Mouse (Mus musculus): ENCODE data around the gene Esr1. TPM values are rescaled to one million over a fixed set of nuclear protein-coding genes. Genes with fewer than 3 reads are reported as not detected.

The Esr1 gene
- polyA plus RNA-seq, 2 experiments, result 0.79 to 1.1 TPM

DNA sequence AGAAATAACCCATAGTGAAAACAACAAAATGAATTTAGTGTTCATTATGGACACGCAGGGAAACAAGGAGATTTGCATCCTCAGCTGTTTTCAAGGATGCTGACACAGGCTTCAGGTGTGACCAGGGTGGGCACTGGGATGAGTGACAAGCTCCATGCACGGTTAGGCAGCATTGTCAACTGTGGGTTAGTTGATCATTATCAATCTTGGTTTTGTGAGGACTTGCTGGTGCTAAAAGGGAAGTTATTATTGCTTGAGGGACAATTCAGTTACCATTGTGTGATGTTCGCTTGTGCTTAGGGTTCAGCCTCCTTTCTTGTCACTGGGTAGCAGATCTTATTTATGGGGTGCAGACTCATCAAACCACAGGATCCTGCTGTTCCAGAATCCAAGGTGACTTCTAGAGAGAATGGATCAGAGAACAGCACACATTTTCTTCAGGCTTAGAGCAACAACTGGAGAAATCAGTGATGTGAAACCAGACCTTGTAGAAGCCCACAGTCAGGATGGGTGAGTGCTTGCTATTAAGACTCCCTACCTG lies 186.9 kb downstream of the Esr1 start:
- no peak for DNase-seq (ENCODE audit: low spot score)
- WGBS, result 69% methylated on average over 3 of the region's 3 CpGs
- H3K36me3 ChIP-seq (ENCODE audit: control insufficient read depth, insufficient read depth, low read length), result no peaks in the 10 kb centered on the region
- no peak overlapping the region for H3K4me2 ChIP-seq (replicated peaks; ENCODE audit: low read depth, low read length, severe bottlenecking)
- H3K27ac ChIP-seq (replicated peaks; ENCODE audit: low read depth, low read length), result no peak overlapping the region
- no peak overlapping the region for H3K9ac ChIP-seq (ENCODE audit: low read depth, low read length, severe bottlenecking)
- TF ChIP-seq POLR2A (IDR thresholded peaks at IDR 0.05; ENCODE audit: borderline replicate concordance, extremely low read depth, insufficient read depth, insufficient read length), result no peak
- no peak overlapping the region for H3K4me3 ChIP-seq (replicated peaks; ENCODE audit: low read length)
- H3K4me1 ChIP-seq (ENCODE audit: control insufficient read depth, insufficient read depth, low read length), result no peaks in the 10 kb centered on the region
- no peaks in the 10 kb centered on the region for H3K9me3 ChIP-seq (ENCODE audit: control insufficient read depth, low read length)
- H3K27me3 ChIP-seq (ENCODE audit: control insufficient read depth, insufficient read depth, low read length), result no peaks in the 10 kb centered on the region
- no peak for ATAC-seq (ENCODE audit: low FRiP score, low read depth)

DNA sequence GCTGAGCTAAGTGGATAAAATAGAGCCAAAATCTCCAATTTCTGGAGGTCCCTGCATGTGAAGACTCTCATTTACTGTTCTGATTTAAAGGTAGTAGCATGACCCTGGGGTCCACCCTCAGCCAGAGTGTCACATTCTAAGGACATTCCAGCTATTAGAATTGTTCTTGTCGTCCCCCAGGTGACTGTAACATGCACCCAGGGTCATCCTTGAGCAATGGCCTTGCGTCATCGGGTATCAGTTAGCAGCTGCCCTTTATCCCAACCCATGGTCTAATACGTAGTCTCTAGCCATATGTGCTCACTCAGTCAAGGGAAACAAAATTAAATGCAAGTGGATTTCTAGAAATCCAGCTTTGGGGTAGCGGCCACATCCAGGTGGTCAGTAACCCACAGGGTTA lies 213.0 kb downstream of the Esr1 start:
- DNase-seq (ENCODE audit: low spot score), result no peak
- Histone ChIP-seq H3K4me2 (replicated peaks; ENCODE audit: low read depth, low read length, severe bottlenecking) (no peak overlapping the region), H3K4me1 (ENCODE audit: control insufficient read depth, insufficient read depth, low read length) (no peaks in the 10 kb centered on the region), H3K27me3 (ENCODE audit: control insufficient read depth, insufficient read depth, low read length) (no peaks in the 10 kb centered on the region), H3K4me3 (replicated peaks; ENCODE audit: low read length) (no peak overlapping the region), H3K9me3 (ENCODE audit: control insufficient read depth, low read length) (no peaks in the 10 kb centered on the region), H3K36me3 (ENCODE audit: control insufficient read depth, insufficient read depth, low read length) (no peaks in the 10 kb centered on the region), H3K9ac (ENCODE audit: low read depth, low read length, severe bottlenecking) (no peak overlapping the region), H3K27ac (replicated peaks; ENCODE audit: low read depth, low read length) (no peak overlapping the region)
- 93% methylated on average over 5 of the region's 5 CpGs for WGBS
- no peak for ATAC-seq (ENCODE audit: low FRiP score, low read depth)
- no peak for TF ChIP-seq POLR2A (IDR thresholded peaks at IDR 0.05; ENCODE audit: borderline replicate concordance, extremely low read depth, insufficient read depth, insufficient read length)

DNA sequence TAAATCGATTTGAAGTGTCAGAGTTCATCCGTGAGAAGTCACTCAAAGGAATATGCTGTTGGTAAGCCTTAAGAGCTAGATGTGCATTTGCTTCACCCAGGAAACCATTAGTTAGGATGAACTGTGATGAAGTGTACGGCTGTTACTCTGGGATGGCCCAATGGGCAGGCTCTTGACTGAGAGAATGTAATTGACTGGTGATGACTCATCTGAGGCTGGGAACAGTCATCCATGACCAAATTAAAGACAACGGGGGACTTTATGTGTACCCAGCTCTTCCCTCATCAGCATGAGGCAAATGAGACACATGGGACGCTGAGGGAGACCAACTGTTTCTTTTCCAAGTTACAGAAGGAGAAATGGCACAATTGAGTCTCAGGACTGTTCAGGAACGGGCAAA lies 219.2 kb downstream of the Esr1 start:
- no peaks in the 10 kb centered on the region for H3K36me3 ChIP-seq (ENCODE audit: control insufficient read depth, insufficient read depth, low read length)
- H3K4me1 ChIP-seq (ENCODE audit: control insufficient read depth, insufficient read depth, low read length), result no peaks in the 10 kb centered on the region
- no peak overlapping the region for H3K9ac ChIP-seq (ENCODE audit: low read depth, low read length, severe bottlenecking)
- 76% methylated on average over 6 of the region's 6 CpGs for WGBS
- no peaks in the 10 kb centered on the region for H3K27me3 ChIP-seq (ENCODE audit: control insufficient read depth, insufficient read depth, low read length)
- no peak for DNase-seq (ENCODE audit: low spot score)
- no peak for TF ChIP-seq POLR2A (IDR thresholded peaks at IDR 0.05; ENCODE audit: borderline replicate concordance, extremely low read depth, insufficient read depth, insufficient read length)
- H3K4me3 ChIP-seq (replicated peaks; ENCODE audit: low read length), result no peak overlapping the region
- H3K4me2 ChIP-seq (replicated peaks; ENCODE audit: low read depth, low read length, severe bottlenecking), result no peak overlapping the region
- no peak overlapping the region for H3K27ac ChIP-seq (replicated peaks; ENCODE audit: low read depth, low read length)
- no peaks in the 10 kb centered on the region for H3K9me3 ChIP-seq (ENCODE audit: control insufficient read depth, low read length)
- no peak for ATAC-seq (ENCODE audit: low FRiP score, low read depth)

DNA sequence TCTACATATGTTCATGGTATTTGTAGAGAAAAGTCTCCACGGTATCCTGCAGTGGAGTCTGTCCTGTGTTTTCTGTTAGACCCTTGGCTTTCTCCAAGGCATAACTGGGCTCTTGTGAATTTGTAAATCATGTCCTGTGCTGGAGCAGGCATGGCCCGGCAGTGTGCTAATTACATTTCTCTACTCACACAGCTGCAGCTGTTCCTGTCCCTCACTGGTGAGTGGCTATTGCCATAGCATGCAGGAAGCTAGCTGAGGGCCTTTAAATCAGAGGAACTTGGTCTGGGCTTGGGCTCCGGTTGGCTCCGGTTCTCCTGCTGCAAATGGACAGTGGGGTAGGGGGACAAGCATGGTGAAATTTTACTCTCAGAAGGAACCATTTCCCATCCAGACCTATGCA lies 226.7 kb downstream of the Esr1 start:
- TF ChIP-seq POLR2A (IDR thresholded peaks at IDR 0.05; ENCODE audit: borderline replicate concordance, extremely low read depth, insufficient read depth, insufficient read length), result no peak
- Histone ChIP-seq H3K4me3 (replicated peaks; ENCODE audit: low read length) (no peak overlapping the region), H3K27me3 (ENCODE audit: control insufficient read depth, insufficient read depth, low read length) (no peaks in the 10 kb centered on the region), H3K4me1 (ENCODE audit: control insufficient read depth, insufficient read depth, low read length) (no peaks in the 10 kb centered on the region), H3K9me3 (ENCODE audit: control insufficient read depth, low read length) (no peaks in the 10 kb centered on the region), H3K27ac (replicated peaks; ENCODE audit: low read depth, low read length) (no peak overlapping the region), H3K9ac (ENCODE audit: low read depth, low read length, severe bottlenecking) (no peak overlapping the region), H3K36me3 (ENCODE audit: control insufficient read depth, insufficient read depth, low read length) (no peaks in the 10 kb centered on the region), H3K4me2 (replicated peaks; ENCODE audit: low read depth, low read length, severe bottlenecking) (no peak overlapping the region)
- no peak for ATAC-seq (ENCODE audit: low FRiP score, low read depth)
- 71% methylated on average over 4 of the region's 4 CpGs for WGBS
- DNase-seq (ENCODE audit: low spot score), result peak; percentile 16

DNA sequence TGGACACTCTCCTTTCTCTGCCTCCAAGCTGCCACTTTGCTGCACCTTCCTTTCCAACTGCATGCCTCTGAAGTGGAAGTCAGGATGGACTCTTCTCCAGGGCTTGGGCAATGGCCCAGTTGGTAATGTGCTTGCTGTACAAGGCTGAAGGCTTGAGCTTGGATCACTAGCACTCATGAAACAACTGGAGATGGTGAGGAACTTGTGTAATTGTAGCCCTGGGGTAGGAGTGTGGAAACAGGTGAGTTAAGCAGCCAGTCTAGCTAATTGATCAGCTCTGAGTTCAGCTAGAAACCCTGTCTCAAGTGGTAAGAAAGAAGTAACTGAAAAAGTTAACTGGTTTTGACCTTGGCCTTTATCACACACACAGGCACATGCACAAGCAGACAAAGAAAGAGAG lies 229.6 kb downstream of the Esr1 start:
- H3K36me3 ChIP-seq (ENCODE audit: control insufficient read depth, insufficient read depth, low read length), result no peaks in the 10 kb centered on the region
- no peaks in the 10 kb centered on the region for H3K4me1 ChIP-seq (ENCODE audit: control insufficient read depth, insufficient read depth, low read length)
- H3K4me3 ChIP-seq (replicated peaks; ENCODE audit: low read length), result no peak overlapping the region
- H3K9ac ChIP-seq (ENCODE audit: low read depth, low read length, severe bottlenecking), result no peak overlapping the region
- TF ChIP-seq POLR2A (IDR thresholded peaks at IDR 0.05; ENCODE audit: borderline replicate concordance, extremely low read depth, insufficient read depth, insufficient read length), result no peak
- no peak for ATAC-seq (ENCODE audit: low FRiP score, low read depth)
- no peak overlapping the region for H3K4me2 ChIP-seq (replicated peaks; ENCODE audit: low read depth, low read length, severe bottlenecking)
- no peaks in the 10 kb centered on the region for H3K9me3 ChIP-seq (ENCODE audit: control insufficient read depth, low read length)
- H3K27ac ChIP-seq (replicated peaks; ENCODE audit: low read depth, low read length), result no peak overlapping the region
- H3K27me3 ChIP-seq (ENCODE audit: control insufficient read depth, insufficient read depth, low read length), result no peaks in the 10 kb centered on the region
- no peak for DNase-seq (ENCODE audit: low spot score)

DNA sequence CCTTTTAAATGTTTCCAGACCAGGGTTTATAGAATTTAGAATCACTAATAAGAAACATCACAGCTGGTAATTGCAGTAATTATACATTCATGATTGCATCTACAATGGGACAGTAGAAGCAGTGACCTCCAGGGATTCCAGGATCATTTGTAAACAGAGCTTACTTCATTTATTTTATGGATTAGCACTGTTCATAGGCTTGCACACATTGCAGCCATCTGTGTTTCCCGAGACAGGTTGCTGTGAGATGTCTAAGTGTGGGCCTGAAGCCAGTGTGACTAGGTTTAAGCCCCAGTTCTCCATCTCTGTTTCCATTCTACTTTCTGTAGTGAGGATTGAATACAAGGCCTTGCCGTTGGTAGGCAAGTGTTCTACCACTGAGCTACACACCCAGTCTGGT lies 236.1 kb downstream of the Esr1 start:
- H3K9me3 ChIP-seq (ENCODE audit: control insufficient read depth, low read length), result no peaks in the 10 kb centered on the region
- ATAC-seq (ENCODE audit: low FRiP score, low read depth), result no peak
- DNase-seq (ENCODE audit: low spot score), result no peak
- H3K36me3 ChIP-seq (ENCODE audit: control insufficient read depth, insufficient read depth, low read length), result no peaks in the 10 kb centered on the region
- no peak overlapping the region for H3K4me2 ChIP-seq (replicated peaks; ENCODE audit: low read depth, low read length, severe bottlenecking)
- no peak overlapping the region for H3K27ac ChIP-seq (replicated peaks; ENCODE audit: low read depth, low read length)
- no peak overlapping the region for H3K9ac ChIP-seq (ENCODE audit: low read depth, low read length, severe bottlenecking)
- 57% methylated on average over 2 of the region's 2 CpGs for WGBS
- TF ChIP-seq POLR2A (IDR thresholded peaks at IDR 0.05; ENCODE audit: borderline replicate concordance, extremely low read depth, insufficient read depth, insufficient read length), result no peak
- no peaks in the 10 kb centered on the region for H3K27me3 ChIP-seq (ENCODE audit: control insufficient read depth, insufficient read depth, low read length)
- H3K4me1 ChIP-seq (ENCODE audit: control insufficient read depth, insufficient read depth, low read length), result no peaks in the 10 kb centered on the region
- H3K4me3 ChIP-seq (replicated peaks; ENCODE audit: low read length), result no peak overlapping the region

All from limb, embryonic 14.5 days (tissue).